Mouse (Mus musculus) gastrocnemius, adult 8-10 months (tissue): ENCODE data around the gene Tfec. TPM values are rescaled to one million over a fixed set of nuclear protein-coding genes. Genes with fewer than 3 reads are reported as not detected.

Experiments used
- DNase-seq, 2 experiments: peaks; one replicate each; pipeline ENCODE4 v3.0.0; 2022; ENCODE audit warnings: low spot score in 2 of 2
- total RNA-seq, 4 experiments: library from RNA; stranded (reverse); gene quantifications; 2 replicates each; pipeline ENCODE4 v1.2.4; 2022

The Tfec gene
- total RNA-seq, 4 experiments from 2014 or later, result 0.16 TPM; not detected in 3

GRCm38 (mm10) chr6:16796914-16797313 is 101.3 kb downstream of the Tfec start:
- no peak for DNase-seq

GRCm38 (mm10) chr6:16794036-16794435 is 104.2 kb downstream of the Tfec start:
- DNase-seq, result no peak

GRCm38 (mm10) chr6:16785166-16785565 is 113.1 kb downstream of the Tfec start:
- DNase-seq, result no peak

Other genes starting within 250 kb of the Tfec start
- gene Tes, start 166.7 kb upstream of the Tfec start, total RNA-seq, result 1 to 10 TPM in 1 of 4 experiments, under 1 TPM in 3; 0.51 to 1.6 (median 0.62) TPM